Mouse (Mus musculus) CH12F3 (cell line): ENCODE results near the gene Rsph9.

Source experiments
- in situ Hi-C: fragments of 300-500 bp; cut with MboI; formaldehyde crosslinking; loops from 2 replicates; pipeline ENCODE4 v1.14.3; 2020; ENCODE audit warnings: low sequenced_read_pairs

The Rsph9 gene

DNA sequence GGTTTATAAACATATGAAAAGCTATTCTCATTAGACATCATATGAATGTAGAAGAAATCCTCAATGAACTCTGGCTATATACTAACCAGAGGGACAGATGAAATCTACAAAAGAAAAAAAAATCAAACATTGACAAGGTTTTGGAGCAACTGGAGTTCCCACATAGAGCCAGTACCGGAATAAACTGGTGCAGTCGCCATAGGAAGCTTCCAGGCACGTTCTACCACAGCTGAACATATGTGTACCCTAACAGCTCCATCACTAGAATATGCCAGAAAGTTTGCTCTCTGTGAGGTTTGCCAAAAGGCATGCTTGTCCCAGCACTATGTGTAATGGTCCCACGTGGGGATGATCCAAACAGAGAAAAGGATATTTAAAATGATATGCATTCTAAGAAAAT is 35.7 kb downstream of the Rsph9 start:
- in situ Hi-C loops: no loop called here

DNA sequence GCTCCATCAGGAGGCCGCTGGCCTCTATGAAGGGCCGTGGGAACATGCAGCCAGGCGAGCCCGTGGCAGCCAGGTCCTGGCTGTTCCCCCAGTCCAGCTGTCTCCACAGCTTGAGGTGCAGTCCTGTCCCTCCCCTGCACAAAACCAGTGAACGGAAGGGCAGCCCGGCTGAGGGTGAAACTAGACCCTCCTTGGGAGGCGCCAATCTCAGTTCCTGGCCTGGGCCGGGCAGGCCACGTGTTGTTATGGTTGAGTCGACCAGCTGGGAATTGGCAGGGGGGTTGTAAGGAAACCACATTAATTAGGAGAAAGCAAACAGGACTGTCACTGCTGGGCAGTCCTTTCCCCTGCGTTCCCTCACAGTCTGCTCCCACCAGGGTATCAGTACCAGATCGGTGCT is 39.5 kb downstream of the Rsph9 start:
- in situ Hi-C loops: no loop called here

DNA sequence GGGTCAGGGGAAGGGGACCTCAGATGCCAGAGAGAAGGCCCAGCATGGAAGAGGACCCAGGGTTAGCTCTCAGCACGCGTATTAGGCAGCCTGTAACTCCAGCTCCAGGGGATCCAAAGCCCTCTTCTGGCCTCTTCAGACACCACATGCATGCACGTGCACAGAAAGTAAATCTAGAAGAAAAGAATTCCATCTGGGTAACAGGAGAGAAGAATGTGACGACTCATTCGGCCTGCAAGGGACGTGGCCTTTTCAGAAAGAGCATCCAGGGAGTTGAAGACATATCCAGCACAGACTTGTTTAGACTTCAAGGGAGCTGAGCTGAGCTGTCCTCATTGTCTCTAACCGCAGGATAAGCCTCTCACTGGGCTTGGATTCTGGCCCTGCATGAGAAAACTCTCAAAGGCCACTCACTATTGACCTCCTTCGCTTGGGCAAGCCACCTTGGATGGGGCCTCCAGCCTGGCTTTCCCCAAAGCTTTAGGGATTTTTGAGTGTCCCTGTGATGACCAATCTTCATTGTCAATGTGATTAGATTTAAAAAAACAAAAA is 41.3 kb downstream of the Rsph9 start:
- in situ Hi-C loops: no loop called here

DNA sequence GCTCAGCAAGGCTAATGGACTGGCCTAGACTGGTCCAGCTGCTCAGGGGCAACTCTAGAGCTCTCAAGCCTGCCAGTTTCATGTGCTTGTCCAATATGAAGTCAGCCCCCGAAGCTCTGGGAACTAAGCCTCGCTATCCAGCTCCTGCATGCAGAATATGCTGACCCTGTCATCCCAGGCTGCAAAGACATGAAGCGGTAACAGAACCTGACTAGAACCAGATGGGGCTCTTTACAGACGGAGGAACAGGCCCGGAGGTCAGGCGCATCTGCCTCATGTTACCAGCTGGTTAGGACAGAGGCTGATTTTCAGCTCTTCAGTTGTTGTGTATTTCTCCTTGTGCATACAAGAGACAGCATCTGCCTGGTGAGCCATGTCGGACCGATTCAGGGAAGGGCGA is 42.1 kb downstream of the Rsph9 start:
- in situ Hi-C loops: no loop called here

DNA sequence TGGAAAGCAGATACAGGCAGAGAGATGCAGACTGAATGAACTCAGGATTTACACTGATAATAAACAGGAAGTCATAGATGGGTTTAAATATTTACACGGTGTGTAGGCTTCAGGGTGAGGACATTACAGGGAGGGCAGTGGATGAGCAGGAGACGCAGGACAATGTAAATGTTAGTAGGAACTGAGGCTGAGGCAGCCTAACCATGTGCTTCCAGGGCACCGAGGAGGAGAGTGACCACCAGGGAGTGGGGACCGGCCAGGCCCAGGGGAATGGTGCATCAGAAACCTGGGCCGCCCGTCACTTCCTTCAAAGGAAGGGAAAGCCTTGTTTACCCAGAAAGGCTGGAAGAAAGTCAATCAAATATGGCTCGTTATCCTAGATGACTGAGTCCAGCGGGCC is 45.5 kb downstream of the Rsph9 start:
- in situ Hi-C loops: no loop called here

DNA sequence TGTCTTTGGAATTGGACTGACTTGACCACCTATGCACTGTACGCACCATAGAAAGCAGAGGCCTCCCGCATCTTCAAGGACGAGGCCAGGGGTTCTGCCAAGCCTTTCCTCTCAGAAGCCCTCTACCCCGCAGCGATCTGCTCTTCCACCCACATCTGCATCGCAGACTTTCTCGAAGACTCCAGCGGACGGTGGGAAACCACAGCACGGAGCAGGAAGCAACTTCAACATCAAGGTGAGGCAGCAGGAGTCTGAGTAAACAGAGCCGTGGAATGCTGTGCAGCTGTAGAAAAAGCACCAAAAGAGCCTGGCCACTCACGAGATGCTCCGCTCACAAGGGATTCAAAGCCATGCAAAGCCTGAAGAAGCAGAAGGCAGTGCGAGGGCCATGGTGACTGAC is 52.1 kb downstream of the Rsph9 start:
- in situ Hi-C loops: no loop called here

DNA sequence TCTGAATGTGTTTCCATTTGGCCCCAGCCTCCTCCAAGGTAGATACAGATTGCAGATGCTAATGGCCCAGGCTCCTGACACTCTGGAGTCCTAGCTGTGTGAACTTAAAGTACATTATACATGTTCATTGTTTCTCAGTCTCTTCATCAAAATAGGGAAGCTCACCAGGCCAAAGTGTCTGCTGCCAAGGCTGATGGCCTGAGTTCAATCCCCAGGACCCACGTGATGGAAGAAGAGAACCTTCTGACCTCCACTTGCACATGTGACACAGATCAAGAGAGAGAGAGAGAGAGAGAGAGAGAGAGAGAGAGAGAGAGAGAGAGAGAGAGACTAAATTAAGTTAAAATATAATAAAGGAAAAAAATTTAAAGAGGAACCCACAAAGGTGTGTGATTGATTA is 52.7 kb downstream of the Rsph9 start:
- in situ Hi-C loops: no loop called here

DNA sequence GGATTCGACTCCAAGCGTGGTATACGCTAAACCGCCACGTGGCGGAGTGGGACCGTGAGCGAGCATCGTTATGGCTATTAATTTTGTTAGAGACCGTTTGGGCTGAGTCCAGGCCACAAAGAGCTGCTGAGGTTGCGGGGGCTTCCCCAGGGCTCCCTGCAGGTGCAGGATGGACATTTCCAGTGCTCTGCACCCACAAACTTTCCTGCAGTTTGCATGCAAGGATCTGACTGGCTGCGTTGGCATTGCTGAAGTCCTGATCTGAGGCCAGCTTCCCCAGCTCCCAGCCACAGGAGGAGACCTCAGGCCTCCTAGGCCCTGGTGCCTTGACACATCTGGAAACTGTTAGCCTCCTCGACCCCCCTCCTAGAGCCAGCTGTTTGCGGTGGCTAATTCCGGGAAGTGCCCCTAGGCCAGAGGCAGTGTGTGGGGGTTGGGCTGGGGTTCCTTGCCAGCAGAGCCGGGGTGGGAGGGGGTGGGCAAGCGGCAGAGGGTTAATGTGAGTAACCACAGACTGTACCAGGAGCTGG is 57.6 kb downstream of the Rsph9 start:
- in situ Hi-C loops: no loop called here

DNA sequence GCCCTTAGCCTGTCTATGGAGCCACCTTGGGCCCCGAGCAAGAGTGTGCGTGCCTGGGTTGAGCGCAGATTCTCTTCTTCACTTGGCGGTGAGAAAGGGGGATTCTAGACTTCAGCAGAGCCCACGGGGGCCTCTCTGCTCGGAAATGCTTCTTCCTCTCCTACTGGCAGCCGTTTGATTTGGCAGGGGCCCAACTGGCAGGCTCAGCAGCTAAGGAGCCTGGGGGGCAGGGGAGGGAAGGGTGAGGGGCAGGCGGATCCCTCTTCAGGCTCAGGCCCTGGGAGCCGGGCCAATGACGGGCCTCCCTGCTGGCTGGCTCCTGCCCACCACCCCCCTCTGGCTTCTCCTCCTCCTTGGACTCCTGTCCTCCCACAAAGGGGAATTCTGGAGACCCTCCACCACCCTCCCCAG is 59.9 kb downstream of the Rsph9 start:
- in situ Hi-C loops: no loop called here

DNA sequence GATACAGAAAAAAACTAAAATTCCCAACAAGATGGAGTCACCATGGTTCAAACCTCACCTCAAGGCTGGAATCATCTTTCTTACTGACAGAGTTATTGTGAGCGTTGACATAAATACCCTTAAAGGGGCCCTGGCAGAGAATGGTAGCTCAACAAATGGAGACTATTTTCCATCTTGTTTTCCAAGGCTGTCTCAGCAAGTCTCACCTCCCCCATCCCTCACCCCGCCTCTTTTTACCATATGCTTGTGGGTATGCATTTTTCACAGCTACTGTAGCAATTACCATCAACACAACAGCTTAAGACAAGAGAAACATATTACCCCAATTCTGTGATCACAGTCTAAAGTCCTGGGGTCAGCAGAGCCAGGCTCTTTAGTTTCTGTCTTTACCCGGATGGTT is 60.6 kb downstream of the Rsph9 start:
- in situ Hi-C loops: no loop called here

DNA sequence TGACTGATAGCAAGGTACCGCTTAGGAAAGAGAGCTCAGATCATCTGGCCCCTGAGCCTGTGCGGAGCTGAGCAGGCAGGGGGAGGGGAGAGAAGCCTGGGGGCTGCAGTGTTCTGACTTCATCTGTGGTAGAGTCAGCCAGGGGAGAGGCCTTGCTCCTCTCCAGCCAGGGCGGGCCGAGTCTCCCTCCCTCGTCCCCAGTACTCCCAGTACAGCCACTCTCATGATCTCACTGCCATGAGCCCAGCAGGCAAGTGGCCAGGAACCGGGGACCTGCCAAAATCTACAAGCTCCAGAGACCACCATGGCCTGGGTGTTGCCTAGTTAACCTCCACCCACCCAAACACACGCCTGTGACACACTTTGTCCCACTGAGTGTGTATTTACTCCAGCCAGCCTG is 62.4 kb downstream of the Rsph9 start:
- in situ Hi-C loops: no loop called here

DNA sequence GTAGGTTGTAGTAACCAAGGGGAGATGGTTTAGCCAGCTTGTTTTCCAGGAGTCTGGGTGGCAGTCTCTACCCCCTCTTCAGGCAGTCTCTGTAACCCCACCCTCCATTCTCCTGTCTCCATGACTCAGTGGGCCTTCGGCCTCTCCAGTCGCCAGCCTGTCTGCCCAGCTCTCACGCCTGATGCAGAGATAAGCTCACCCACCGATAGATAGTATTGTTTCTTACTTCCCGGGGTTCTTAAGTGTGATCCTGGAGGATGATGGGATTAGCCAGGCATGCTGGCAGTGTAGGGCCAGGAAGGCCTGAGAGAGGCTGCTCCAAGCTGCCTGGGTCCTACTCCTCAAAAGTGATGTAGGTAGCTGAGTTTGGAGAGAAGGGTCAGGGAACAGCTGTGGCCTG is 63.0 kb downstream of the Rsph9 start:
- in situ Hi-C loops: no loop called here

DNA sequence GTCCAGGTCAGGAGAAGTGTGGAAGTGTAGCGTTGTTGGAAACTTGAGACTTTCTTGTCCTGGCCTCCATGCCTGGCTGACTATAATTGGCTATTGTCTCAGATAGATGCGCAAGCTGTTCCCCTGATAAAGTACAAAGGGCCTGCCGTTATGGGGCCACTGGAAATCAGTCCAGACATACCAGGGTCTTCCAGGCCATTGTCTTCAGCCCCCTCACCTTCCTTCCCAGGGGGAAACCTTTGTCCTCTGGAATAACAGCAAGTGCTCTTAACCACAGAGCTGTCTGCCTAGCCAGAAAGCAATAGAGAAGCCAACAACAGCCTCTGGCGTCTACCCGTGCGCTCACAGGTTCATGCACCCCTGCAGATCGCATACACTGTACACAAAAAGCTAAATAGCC is 63.6 kb downstream of the Rsph9 start:
- in situ Hi-C loops: no loop called here

DNA sequence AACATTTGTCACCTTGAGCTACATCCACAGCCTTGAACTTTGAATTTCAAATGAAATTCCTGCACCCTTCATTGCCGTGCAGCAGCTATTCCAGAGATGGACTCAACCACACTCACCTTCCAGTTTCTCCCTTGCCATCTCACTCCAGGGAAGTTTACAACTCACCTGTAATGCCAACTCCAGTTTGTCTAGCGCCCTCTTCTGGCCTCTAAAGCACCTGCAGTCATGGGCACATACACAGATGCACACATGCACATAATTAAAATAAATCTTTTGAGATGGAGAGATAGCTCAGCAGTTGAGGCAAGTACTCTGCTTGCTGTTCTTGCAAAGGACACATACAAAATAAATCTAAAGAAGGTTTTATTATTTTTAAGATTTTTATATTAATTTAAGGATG is 65.0 kb downstream of the Rsph9 start:
- in situ Hi-C loops: no loop called here

DNA sequence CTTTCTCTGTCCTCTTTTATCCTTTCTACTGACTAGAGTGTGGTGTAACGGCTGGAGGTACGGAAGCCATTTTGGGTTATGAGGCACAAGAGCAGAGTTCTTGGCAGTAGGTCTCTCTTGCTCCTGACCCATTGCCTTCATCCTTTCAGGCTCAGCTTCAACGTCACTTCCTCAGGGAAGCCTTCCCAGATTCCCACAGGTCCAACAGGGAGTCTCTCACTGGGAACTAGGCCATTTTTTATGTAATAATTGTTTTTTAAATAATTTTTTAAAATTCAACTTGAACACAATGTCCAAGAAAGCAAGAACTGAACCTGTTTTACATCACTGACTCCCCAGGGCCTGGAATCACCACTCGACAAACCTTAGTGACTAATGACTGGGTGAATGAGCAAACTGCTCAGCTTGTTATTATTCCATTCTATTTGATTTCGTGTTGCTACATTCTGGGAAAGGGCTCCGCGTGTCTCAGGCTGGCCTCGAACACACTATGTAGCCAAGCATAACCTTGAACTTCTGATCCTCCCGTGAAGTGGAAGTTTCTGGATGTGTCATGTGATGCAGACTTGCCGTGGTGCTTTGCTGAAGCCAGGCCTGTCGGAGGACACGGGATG is 66.0 kb downstream of the Rsph9 start:
- in situ Hi-C loops: no loop called here

DNA sequence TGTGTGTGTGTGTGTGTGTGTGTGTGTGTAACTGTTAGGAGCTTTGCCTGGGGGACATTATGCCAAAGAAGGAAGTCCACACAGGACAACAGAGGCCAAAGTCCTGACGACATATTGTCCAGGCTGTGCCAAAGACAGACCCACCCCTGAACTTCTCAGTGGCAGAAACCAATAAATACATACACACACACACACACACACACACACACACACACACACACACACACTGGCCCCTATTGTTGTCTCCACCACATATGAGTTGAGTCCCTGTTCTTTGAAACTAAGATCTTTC is 67.8 kb downstream of the Rsph9 start:
- in situ Hi-C loops: no loop called here

DNA sequence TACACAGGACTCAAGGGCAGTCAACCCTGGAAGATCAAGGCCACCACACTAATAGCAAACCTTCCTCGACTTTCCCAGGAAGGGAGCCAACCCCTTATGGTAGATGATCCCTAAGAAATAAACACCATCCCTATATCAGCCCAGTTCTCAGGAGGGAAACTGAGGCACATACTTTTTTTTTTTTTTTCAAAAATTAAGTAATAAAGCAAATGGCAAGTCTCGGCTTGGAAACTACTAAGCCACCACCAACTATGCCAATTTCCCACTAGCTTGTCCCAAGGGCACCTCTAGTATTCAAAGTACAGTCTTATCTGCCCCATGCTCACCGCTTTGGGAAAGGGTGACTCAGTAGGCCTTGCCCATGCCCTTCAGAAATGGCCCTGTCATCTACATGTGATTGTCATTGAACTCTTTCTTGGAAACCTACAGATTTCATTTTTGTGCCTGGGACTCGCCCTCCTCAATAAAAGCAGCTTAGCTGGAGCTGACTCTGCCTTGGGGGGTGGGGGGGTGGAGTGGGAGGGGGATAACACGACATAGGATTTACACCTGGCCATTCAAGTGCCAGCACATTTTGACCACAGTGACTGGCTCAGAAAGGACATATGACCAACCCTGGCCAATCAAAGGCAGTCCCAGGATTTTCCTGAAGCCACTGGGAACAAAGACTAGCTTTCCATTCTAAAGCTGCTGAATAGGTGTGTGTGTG is 68.3 kb downstream of the Rsph9 start:
- in situ Hi-C loops: no loop called here

DNA sequence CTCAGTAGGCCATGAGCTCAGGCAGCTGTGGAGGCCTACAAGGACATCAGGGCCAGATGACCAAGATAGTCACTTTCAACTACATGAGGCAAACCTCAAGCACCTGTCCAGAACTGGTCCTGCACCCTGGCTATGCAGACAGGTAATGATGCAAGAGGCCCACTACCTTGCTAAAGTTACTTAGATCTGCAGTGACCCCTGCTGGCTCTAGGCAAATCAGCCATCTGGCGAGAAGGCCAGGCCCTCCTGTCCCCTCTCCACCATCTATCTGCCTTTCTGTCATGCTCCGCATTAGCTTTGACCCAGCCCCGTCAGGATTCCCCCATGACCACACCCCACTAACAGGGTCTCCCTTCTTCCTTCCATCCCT is 68.9 kb downstream of the Rsph9 start:
- in situ Hi-C loops: no loop called here

DNA sequence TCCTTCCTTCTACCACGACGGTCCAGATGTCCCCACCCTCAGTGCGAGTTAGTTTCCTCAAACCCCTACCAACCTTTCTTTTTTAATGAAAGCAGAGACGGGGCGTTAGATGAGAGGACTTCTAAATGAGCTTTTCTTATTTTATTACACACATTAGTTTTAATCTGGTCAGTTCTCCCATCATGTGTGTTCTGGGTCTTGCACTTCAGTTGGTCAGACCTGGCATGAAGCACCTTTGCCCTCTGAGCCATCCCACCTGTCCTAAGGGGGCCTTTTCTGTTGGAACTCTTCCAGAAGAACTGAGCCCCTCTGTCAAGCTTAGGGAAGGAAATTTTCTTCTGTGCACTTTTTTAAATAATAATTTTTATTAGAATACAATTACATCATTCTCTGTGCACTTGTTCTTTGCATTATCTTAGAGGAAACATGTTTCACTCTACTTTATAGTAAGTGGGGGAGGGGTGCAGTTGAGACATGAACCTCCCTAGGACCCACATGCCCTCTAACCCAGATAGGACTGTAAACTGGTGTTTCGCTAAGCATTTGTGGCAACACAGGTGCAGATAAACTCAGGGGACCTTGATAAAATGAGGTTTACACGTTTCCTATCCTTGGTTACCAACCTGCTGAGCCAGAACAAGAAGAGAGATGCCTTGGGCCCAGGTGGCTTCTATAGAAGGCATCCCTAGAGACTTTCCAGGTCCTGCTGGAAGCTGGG is 69.5 kb downstream of the Rsph9 start:
- in situ Hi-C loops: no loop called here

DNA sequence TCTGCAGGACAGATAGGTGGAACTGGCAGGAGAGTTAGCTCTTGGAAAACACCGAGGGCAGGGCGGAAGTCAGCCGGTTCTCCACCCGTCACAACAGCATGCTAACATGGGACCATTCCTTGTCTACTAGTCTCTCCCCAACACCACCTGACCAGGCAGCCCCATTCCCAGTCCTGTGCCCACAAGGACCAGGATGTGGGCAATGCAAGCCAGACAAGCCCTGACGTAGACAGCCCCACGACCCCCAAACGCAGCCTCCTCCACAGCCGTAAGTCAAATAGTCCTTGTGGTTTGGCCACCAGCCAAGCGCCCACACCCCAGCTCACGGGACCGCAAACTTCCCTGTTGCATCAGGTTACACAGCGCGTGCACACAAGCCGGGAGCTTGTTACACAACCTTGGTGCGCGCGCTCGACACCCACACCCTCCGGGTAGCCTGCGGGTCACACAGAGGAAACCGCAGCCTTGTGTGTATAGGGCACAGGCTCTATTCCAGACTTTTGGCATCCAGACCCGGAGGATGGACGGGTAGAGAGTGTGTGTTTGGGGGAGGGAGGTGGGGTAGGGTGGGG is 70.2 kb downstream of the Rsph9 start:
- in situ Hi-C loops: no loop called here
